Mouse (Mus musculus) cortical plate, adult 2 months (tissue): ENCODE results near the gene D630003M21Rik.

Source experiments
- CTCF ChIP-seq: fragments of 200-500 bp; IDR thresholded peaks from 2 replicates; pipeline ENCODE4 v1.5.1; 2011; ENCODE audit warnings: mild to moderate bottlenecking, control low read depth, low read length; ENCODE audit not compliant: insufficient read depth; ENCODE audit errors: extremely low read depth
- POLR2A ChIP-seq: fragments of 200-500 bp; IDR thresholded peaks from 2 replicates; pipeline ENCODE4 v1.6.1; 2011; ENCODE audit warnings: mild to moderate bottlenecking, low read length, control low read depth; ENCODE audit not compliant: insufficient read depth; ENCODE audit errors: extremely low read depth

DNA sequence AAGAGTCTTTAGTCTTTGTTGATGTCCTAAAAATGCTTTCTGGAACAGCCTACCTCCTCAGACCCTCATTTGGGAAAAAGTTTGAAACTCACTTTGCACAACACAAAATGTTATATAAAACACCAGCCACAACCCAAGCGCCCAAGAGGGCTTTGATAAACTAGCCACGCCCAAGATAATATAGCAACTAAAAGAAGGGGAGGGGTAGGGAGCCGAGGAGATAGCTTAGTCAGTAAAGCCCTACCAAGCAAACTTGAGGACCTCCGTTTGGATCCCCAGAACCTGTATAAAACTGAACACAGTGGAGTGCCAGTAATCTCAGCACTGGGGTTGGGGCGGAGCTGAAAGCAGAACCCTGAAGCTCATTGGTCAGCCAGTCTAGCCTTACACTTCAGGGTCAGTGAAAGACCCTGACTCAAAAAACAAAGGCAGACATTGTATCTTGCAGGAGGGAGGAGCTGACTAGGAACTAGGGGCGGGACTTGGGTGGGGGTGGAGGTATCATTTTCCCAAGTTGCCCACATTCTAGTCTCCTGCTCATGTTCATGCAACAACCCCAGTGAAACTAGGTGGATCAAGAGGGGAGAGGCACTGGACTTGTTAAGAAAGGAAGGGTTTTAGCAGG is 76.2 kb downstream of the D630003M21Rik start:
- TF ChIP-seq CTCF (no peak), POLR2A (no peak)
